Mouse (Mus musculus) midbrain, embryonic 11.5 days (tissue): ENCODE results near the gene Vmn2r107. TPM values are rescaled to one million over a fixed set of nuclear protein-coding genes. Genes with fewer than 3 reads are reported as not detected.

Source experiments
- ATAC-seq: fragments of 200-750 bp; cut with Nextera tagmentation; 2 replicates; pipeline ENCODE4 v1.8.0; 2017; ENCODE audit warnings: moderate TSS enrichment, moderate library complexity; ENCODE audit not compliant: low FRiP score
- DNase-seq: peaks from one replicate; pipeline ENCODE4 v3.0.0; 2015; ENCODE audit warnings: low spot score; ENCODE audit errors: missing footprints
- H3K27ac ChIP-seq: fragments of 300-500 bp; sonication (generic); 2 replicates; pipeline ENCODE4 v1.5.1; 2014; ENCODE audit warnings: low read depth, low read length
- H3K27me3 ChIP-seq: fragments of 300-500 bp; sonication (generic); 2 replicates; pipeline ENCODE4 v1.6.1; 2014; ENCODE audit warnings: mild to moderate bottlenecking, low read length, moderate library complexity, mixed read lengths; ENCODE audit not compliant: control insufficient read depth, insufficient read depth
- H3K36me3 ChIP-seq: fragments of 300-500 bp; sonication (generic); 2 replicates; pipeline ENCODE4 v1.6.1; 2014; ENCODE audit warnings: mild to moderate bottlenecking, low read length, moderate library complexity, mixed read lengths; ENCODE audit not compliant: control insufficient read depth, insufficient read depth
- H3K4me1 ChIP-seq: fragments of 300-500 bp; sonication (generic); 2 replicates; pipeline ENCODE4 v1.6.1; 2014; ENCODE audit warnings: low read length; ENCODE audit not compliant: control insufficient read depth, insufficient read depth
- H3K4me2 ChIP-seq: fragments of 300-500 bp; sonication (generic); 2 replicates; pipeline ENCODE4 v1.6.1; 2014; ENCODE audit warnings: mild to moderate bottlenecking, moderate library complexity
- H3K4me3 ChIP-seq: fragments of 300-500 bp; sonication (generic); 2 replicates; pipeline ENCODE4 v1.5.1; 2014; ENCODE audit warnings: low read depth, low read length
- H3K9ac ChIP-seq: fragments of 300-500 bp; sonication (generic); 2 replicates; pipeline ENCODE4 v1.6.1; 2014; ENCODE audit warnings: low read length
- H3K9me3 ChIP-seq: fragments of 300-500 bp; sonication (generic); 2 replicates; pipeline ENCODE4 v1.6.1; 2016; ENCODE audit warnings: low read length; ENCODE audit not compliant: control insufficient read depth
- WGBS: fragments of 180-500 bp; shearing (Covaris S2); extraction: QIAGEN DNeasy Blood & Tissue Kit; methylation state at CpG from one replicate; pipeline ENCODE4 v1.1.7; 2014; 5-methylcytosine and 5-hydroxymethylcytosine counted together
- polyA plus RNA-seq: library from polyadenylated mRNA; unstranded; fragments of >200 nt; fragmentation: Nextera tagmentation; extraction: Ambion mirVana; gene quantifications from 2 replicates; pipeline ENCODE4 v1.2.1, GENCODE M21; 2014

Gene Vmn2r107
- not detected in 2 replicates for polyA plus RNA-seq

DNA sequence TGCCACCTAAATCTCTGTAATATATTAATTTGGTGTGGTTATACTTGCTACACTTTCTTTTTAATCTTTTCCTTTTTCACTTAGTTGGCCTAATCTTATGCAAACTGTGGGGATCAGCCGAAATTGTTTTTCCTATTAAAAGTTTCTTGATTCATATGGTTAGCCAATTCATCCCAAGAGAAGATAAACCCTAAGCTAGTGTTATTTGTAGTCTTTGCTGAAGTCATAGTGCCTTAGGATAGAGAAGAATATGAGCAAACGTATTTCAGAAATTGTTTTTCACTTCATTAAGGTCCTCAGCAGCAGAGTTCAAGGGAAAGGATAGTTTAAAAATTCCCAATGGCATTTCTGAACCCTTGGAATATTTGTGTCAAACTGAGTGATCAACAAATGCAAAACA is at the start of gene Vmn2r107:
Gene Vmn2r107 (plus strand): TSS at position 301 of the 400 bp plus-strand sequence.
- Histone ChIP-seq H3K9ac (no peak within 1 kb of the TSS), H3K4me3 (no peak within 1 kb of the TSS), H3K27ac (no peak within 1 kb of the TSS), H3K4me2 (no peak within 1 kb of the TSS), H3K9me3 (no peaks in the 10 kb centered on the region), H3K27me3 (no peaks in the 10 kb centered on the region), H3K4me1 (no peaks in the 10 kb centered on the region), H3K36me3 (no peaks in the 10 kb centered on the region)
- ATAC-seq (no peak), DNase-seq (no peak)
- WGBS = 56% methylated on average over 2 of the region's 2 CpGs

DNA sequence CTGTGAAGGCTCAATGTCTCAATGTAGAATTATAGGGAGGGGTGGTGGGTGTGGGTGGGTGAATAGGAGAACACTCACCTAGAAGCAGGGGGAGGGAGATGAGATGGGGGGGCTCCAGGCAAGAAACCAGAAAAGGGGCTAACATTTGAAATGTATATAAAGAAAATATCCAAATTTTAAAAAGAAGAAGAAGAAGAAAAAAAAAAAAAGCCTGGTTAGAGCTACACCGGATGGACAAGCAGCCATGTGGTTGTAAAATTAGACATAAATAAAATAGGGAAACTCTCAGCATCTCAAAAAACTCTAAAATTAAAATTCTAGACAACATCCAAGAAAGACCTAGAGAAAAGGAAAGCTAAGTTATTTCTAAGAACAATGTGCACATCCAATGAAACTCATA is 39.3 kb upstream of the Vmn2r107 start:
- no peak overlapping the region for H3K4me2 ChIP-seq
- ATAC-seq = no peak

DNA sequence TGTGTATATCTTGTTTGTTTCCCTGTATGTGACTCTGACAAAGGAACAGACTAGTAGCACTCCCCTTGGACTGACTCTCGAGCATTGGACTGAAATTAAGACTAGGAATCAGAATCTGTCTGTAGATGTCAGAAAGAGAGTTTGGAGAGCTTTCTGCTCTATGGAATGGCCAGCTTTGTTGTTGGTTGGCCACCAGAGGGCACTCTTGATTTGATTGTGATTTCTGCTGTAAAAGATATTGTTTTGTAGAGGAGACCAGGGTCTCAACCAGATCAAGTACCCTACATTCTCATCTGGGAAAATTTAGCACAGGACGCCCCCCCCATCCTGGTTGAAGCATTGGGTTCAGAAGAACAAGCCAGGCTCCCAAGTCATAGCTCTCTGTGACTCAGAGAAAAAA is 54.1 kb downstream of the Vmn2r107 start:
- no peak overlapping the region for H3K4me2 ChIP-seq
- peaks cover 15% of the 10 kb centered on the region for H3K9me3 ChIP-seq
- WGBS = 41% methylated on average over 2 of the region's 2 CpGs
- no peak overlapping the region for H3K27ac ChIP-seq
- no peaks in the 10 kb centered on the region for H3K27me3 ChIP-seq
- no peak overlapping the region for H3K4me3 ChIP-seq
- H3K9ac ChIP-seq = no peak overlapping the region
- ATAC-seq (no peak), DNase-seq (no peak)
- H3K4me1 ChIP-seq = no peaks in the 10 kb centered on the region
- no peaks in the 10 kb centered on the region for H3K36me3 ChIP-seq

More for the DNA sequence above, 39.3 kb upstream of the Vmn2r107 start:
- Histone ChIP-seq H3K27ac (no peak overlapping the region), H3K9ac (no peak overlapping the region), H3K4me3 (no peak overlapping the region), H3K27me3 (no peaks in the 10 kb centered on the region), H3K9me3 (no peaks in the 10 kb centered on the region; the same call in 1 of the 2 replicates), H3K4me1 (no peaks in the 10 kb centered on the region), H3K36me3 (no peaks in the 10 kb centered on the region)
- WGBS = 90% methylated on average over 1 of the region's 1 CpGs
- DNase-seq = no peak

DNA sequence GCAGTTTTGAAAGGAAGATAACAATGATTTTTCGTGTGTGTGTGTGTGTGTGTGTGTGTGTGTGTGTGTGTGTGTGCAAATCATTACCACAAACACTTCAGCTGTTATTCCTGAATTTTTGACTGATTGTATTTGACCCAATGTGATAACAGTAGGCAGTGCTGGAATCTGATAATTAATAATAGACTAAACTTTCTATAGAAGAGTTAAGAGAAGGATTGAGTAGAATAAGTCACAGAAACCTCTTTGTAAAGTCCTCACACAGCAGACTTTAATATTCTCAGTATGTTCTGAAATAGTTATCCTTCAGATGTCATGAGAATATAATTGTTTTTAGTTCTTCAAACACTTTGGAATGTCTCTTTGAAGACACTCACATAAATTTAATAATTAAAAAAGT is 68.8 kb downstream of the Vmn2r107 start, which contains the start of gene Vmn1r224:
Gene Vmn1r224 (plus strand): TSS at position 301 of the 400 bp plus-strand sequence.
- H3K27me3 ChIP-seq = no peaks in the 10 kb centered on the region
- 32% methylated on average over 1 of the region's 1 CpGs for WGBS

More for the DNA sequence above, 68.8 kb downstream of the Vmn2r107 start, which contains the start of gene Vmn1r224:
- DNase-seq (no peak), ATAC-seq (no peak)
- Histone ChIP-seq H3K36me3 (no peaks in the 10 kb centered on the region), H3K9ac (no peak within 1 kb of the TSS), H3K9me3 (peaks cover 8% of the 10 kb centered on the region; the same call in 1 of the 2 replicates), H3K4me1 (no peaks in the 10 kb centered on the region), H3K4me2 (no peak within 1 kb of the TSS), H3K4me3 (no peak within 1 kb of the TSS), H3K27ac (no peak within 1 kb of the TSS)

Other genes starting within 250 kb of the Vmn2r107 start
- gene Fpr-rs7, start 231.0 kb upstream of the Vmn2r107 start, polyA plus RNA-seq = not detected in 2 replicates
- not detected in 2 replicates for gene Fpr-rs6, start 162.1 kb upstream of the Vmn2r107 start, polyA plus RNA-seq
- not detected in 2 replicates for gene Vmn2r105, start 110.2 kb upstream of the Vmn2r107 start, polyA plus RNA-seq
- gene Vmn2r106, start 59.7 kb upstream of the Vmn2r107 start, polyA plus RNA-seq = not detected in 2 replicates
- not detected in 2 replicates for gene Vmn1r224, start 68.9 kb downstream of the Vmn2r107 start, polyA plus RNA-seq
- not detected in 2 replicates for gene Vmn2r108, start 136.1 kb downstream of the Vmn2r107 start, polyA plus RNA-seq
- not detected in 2 replicates for gene Vmn1r225, start 152.9 kb downstream of the Vmn2r107 start, polyA plus RNA-seq
- gene Vmn2r109, start 219.5 kb downstream of the Vmn2r107 start, polyA plus RNA-seq = not detected in 2 replicates